Mouse (Mus musculus) liver, postnatal 0 days (tissue): ENCODE data around the gene Tspan11.

Experiments used
- CTCF ChIP-seq: sonication (generic); IDR thresholded peaks from 2 replicates; pipeline ENCODE4 v1.5.1; 2016; ENCODE audit warnings: antibody characterized with exemption, low read depth
- EP300 ChIP-seq: IDR thresholded peaks from 2 replicates; pipeline ENCODE4 v1.6.1; 2016; ENCODE audit warnings: antibody characterized with exemption, low read depth, mild to moderate bottlenecking

DNA sequence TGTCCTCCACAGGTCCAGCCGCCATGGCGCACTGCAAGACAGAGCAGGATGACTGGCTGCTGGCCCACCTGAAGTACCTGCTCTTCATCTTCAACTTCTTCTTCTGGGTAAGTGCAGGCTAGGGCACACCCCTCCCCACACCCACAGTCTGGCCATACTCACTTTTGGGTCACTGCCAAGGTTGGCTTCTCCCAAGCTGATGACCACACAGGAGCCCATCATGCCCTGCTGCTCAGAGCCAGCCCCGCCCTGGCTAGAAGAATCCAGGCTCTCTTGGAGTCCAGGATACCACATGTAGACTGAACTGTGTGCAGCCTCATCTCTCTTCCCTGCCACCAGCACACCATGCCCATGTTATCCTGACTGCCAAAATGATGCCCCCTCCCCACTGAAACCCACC is 25.5 kb downstream of the Tspan11 start:
- no peak for TF ChIP-seq CTCF
- no peak for TF ChIP-seq EP300
